Mouse (Mus musculus) kidney, postnatal 10 days (tissue): ENCODE data around the gene Pofut2.
A peak's percentile ranks its signal among the peaks of the same experiment; 100 is the strongest.

Experiments used
- DNase-seq: peaks from one replicate; pipeline ENCODE4 v3.0.0; 2021; ENCODE audit warnings: mixed read lengths

Gene Pofut2

DNA sequence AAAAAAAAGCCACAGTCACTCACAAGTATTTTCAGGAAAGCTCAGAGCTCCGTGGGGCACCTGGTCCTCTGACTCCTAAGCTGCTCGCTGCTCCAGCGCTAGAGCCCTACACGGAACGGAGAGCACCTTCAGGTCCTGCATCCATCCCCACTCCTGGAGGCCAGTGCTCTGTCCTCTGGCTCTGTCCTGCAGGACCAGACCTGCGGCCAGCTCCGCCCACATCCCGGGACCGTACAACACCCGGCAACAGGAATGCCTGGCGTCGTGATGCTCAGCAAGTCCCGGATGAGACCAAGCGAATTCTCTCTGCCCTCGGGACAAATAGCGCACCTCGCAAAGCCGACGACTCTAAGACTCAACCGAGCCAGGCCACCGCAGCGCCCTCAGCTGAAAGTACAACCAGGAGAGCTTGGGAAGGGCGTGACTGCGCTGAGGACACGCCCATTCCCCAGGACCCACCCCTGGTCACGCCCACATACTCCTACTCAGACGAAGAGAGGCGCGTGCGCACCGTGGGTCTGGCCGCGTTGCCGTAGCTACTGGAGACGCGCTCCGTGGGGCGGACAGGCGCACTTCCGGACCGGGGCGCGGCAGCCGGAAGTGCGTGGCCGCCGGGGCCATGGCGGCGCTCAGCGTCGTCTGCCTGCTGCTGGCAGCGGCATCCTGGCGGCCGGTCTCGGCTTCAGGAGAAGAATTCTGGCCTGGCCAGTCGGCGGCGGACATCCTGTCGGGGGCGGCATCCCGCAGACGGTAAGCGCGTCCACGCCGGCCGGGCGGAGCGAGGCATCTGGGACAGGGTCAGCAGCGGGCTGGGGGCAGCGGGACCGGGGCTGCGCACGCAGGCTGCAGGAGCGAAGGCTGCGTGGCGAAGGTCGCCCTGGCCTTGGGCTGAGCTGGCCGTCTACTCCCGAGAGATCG lies at the start of gene Pofut2:
Gene Pofut2, plus strand, starts transcription at position 515 of the 918 bp plus-strand sequence.
- DNase-seq, result peak; percentile 98

DNA sequence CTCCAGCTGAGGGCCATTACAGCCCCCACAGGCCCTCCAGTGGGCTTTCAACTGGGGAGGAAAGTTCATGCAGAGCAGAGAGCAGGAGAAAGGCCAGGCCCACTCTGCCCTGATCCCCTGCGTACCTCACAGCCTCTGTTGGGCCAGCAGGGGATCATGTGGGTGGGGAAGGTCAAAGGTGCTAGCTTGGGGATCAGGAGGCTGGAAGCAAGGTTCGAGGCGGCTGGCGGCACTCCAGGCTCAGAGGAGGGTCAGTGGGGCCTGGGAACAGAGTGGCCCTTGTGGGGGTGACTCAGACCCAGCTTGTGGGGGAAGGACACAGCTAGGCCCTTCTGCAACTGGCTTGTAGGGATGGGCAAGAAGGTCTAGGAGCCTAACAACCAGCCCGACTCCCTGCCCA lies 49.8 kb upstream of the Pofut2 start:
- DNase-seq, result peak; percentile 55

DNA sequence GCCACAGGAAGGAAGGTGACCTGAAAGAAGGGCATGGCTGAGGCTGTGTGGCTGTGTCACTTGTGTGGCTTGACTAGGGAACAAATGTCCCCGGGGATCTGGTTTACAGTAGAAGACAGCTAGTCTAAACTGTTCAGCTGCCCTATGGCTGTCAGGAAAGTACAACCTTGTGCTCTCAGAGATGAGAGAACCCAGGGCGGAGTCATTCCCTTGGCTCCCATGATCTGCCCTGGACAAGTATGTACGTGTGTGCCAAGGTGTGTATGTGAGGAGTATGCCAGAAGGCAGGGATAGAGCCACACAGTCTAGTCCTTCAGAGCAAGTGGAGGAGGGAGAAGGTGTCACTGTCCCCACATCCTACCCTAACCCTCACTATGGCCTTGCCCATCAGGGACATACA lies 48.4 kb upstream of the Pofut2 start:
- DNase-seq, result no peak

DNA sequence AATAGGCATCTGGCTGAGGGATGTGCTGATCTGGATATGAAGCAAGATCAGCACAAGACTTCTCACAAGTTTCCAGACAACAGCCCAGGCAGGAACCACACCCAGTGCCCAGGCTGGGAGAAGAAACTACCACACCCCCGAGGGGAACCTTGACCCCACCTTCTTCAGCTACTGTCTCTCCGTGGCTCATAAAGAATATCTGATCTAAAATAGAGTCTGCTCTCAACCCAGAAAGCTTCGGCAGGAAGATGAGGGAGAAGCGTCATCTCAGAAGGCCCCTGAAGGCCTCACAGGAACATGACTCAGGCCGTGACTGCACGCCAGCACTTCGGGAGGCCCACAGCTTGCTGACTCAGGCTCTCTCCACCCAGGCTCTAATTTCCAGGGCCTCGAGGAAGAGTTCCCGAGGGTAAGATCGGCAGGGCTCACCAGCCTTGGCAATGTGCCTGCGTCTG lies 47.9 kb upstream of the Pofut2 start:
- DNase-seq, result peak; percentile 70

DNA sequence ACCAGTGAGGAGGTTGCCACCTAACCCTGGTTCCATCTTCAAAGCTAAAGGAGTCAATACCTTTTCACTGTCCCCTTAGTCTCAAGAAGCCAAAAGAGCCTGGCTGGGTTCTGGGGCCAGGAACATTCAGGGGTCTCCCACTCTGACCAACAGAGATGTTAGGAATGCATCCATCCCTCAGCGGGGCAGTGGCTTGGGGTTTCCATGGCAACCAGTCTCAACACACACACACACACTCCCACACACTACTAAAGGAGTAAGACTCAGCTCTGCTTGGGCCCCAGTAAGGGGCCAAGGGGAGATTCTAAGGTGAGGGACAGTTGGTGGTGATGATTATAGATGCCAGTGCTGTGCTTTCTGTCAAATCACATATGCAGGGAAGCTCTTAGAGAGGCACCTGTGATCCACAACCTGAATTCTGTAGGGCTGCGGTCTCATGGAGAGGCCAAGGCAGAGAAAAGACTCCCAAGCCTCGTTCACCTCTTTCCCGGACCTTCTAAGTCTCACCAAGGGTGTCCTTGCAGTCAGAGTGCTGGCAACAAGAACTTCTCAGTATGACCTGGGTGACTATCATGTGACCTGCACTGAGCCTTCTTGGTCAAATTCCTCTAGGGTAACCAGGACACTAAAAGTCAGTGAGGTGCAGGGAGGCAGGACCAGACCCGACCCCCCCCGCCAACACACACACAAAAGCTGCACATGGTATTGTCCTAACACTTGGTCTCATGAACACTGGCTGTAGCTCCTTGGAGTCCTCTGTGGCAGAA lies 46.5 kb upstream of the Pofut2 start:
- DNase-seq, result no peak

DNA sequence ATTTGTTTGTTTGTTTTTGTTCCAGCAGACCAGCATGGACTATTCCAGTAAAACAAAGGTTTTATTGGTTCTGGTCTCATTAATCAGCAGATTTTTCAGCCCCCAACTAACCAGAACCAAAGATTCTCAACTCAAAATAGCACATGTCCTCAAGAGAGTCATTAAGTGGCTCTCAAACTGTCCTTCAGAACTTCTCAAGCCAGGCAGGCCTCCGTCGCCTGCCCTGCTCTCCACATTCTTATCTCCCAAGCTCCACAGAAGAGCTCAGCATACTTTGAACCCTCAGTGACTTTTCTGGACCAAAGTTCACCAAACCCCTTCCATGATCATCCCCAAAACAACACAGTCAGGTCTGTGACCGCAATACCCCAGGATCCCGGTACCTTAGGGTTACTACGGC lies 45.5 kb upstream of the Pofut2 start:
- no peak for DNase-seq

DNA sequence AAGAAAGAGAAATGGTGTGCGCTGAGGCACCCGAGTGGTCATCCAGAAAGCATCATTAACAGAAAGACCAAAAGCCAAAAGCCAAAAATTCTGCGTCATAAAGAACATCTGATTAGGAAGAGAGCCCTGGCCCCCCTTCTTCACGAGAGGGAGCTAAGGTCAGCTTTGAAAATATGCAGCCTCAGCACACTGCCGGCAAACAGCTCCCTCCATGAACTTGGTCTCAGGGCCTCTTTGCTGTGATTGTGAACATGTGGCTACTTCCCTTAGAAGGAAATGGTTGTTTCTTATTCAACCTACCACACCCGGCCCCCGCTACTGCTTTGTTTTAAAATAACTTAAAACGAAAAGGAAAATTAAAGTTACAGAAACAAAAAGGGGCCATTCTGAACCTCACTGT lies 44.4 kb upstream of the Pofut2 start:
- DNase-seq, result peak; percentile 77

DNA sequence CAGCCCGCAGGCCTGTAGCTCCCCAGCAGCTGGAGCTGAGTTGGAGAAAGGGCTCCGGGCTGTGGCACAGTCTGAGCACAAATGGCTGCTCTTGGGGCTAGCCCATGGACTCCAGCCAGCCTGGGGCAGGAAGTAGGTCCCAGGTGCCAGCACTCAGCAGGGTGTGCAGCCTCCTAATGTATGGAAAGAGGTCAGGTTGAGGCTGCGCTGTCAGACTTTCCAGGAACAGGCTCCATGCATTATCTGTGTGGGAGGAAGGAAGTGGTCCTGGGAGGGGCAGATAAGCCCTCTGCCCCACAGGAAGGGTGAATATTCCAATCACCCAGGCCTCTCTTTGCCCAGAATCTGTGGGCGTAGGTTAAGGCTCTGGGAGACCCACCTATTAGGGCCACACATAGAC lies 43.4 kb upstream of the Pofut2 start:
- DNase-seq, result peak; percentile 55

DNA sequence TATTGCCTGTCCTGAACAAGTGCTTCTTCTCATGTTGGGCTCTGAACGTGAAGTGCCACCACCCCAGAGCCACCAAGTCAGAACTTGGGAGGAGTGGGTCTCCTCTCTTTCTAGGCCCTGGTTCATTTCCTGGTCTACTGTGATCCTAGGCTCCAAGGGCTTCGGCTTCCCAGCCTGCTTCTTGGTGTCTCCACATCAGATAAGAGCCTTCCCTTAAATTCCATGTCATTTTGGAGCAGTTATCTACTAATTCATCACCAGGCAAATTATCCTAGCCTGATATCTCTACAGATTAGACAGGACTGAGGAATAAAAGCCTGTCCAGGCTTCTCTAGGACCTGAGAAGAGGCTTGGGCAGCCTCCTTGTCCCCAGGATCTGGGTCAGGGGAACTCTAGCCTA lies 42.7 kb upstream of the Pofut2 start:
- DNase-seq, result no peak

DNA sequence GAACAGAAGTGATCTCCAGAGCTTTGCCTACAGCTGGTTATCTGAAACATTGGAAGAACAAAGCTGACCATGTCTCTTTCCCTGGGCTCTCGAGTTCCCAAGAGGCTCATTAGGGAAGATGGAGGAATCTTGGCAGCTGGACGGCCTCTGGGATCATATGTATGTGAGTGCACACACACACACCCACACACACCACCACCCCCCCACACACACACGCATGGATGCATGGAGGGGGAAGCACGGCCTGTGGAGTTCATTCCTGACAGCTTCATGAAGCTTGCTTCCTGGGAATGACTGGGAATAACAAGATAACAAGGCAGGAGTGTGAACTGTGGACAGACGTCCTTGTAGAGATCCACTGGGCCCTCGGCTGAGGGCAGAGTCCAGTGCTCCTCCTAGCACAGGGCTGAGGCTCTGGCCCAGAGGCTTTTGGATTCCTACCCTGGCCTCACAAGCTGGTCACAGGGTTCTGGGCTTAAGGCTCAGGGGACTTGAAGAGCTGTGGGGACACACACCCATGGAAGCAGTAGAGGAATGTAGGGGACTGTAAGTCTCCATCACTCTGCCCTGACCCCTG lies 41.8 kb upstream of the Pofut2 start:
- DNase-seq, result no peak

DNA sequence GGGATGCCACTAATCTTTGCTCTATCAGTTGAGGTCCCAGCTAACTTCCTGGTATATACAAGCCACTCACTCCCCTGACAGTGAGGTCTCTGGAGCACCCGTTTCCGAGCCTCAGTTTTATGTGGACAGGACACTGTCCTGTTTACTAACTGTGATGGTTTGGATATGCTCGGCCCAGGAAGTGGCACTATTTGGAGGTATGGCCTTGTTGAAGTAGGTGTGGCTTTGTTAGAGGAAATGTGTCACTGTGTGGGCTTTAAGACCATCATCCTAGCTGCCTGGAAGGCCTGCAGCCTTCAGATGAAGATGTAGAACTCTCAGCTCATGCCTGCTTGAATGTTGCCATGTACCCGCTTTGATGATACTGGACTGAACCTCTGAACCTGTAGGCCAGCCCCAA lies 41.0 kb upstream of the Pofut2 start:
- DNase-seq, result no peak

DNA sequence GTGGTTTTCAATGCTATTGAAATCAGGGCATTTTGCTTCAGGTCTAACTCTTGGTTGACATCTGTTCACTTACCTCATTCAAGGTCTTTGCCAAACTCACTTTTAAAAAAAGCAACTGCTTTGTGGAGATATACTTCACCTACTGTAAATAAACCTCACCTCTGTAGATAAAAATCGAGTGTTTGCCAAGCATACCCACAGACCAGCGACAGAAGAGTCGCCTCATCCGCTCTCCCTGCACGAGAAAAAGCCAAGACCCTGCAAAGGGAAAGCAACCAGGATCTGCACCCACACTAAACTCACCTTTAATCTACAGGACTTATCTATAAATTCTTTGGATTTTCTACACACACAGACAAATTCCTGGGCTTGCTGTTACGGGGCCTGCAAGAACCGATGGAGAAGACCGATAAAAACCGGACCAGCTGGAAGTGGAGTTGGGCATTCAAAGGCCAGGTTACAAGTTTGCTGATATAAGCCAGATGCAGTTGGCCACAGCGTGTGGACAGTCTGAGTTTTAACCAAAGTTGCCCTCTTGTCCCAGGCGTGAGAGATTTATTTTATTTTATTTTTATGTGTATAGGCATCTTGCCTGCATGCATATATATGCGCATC lies 39.5 kb upstream of the Pofut2 start:
- DNase-seq, result no peak

DNA sequence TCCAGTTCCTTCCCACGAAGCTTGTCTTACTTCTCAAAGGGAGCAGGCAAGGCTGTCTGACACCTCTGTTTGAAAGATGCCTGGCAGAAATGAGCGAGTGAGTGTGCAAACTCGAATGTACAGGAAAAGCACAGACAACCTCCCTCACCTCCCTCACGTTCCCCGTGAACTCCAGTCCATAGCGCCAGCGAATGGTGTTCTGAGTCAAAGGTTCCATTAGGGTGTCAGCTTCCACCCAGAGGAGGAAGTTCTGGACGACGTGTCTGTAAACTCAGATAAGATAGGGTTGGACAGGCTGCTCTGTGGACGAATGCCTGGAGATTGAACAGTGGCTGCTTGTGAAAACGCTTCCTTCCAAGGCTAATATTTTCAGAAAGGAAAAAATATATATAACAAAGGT lies 37.9 kb upstream of the Pofut2 start:
- no peak for DNase-seq

DNA sequence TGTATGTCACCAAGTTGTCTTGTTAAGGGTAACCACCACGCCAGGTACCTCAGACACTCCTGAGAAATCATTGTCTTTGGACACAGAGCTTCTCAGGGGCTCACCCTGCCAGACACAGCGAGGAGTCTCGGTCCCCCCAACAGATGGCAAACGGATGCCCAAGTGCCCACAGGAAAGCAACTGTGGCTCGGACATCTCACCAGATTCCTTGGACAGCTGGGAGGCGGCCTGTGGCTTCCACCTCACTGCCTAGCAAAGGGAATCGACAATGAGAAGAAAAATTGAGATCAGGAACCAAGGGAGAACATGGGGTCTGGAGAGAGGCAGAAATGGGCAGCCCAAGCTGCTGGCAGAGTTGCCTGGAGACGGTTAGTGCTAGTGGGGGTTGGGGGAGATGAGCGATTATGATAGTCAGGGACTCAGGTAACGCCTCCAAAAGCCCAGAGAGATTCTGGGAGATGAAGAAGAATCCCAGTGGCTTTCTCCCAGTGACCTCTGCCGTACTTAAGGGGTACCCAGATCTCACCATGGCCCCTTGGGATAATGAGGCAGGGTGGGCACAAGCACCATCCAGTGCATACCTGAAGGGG lies 36.0 kb upstream of the Pofut2 start:
- no peak for DNase-seq

DNA sequence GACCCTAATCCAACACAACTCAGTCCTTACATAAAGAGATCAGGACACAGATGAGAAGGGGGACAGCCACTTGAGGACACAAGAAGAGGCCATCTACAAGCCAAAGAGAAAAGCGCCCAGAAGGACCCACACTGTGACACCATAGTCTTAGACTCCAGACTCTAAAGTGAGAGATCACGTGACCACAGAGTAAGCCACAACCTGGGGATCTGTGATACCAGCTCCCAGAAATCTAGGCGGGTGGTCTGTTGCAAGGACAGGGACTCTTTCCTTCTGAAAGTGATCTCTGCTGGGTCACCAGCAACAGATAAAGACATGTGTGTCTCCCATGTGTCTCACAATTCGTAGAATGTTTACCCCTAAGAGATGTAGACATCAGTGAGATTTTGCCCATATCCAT lies 34.6 kb upstream of the Pofut2 start:
- DNase-seq, result no peak

DNA sequence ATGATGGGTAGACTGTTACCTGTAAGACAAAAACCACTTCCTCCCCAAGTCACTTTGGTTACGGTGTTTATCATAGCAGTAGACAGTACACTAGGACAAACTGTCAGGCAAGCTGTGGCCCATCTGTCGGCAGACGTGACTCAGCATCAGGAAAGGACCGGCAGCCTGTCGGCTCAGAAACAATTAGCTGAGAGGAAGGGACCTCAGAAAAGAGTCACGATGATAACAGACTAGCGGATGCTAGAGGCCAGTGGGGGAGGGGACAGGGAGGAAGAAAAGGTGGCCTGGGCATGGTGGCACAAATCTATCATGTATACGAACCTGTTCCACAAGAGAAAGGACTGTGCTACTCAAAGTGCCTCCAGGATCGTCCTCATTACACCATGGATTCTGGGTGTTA lies 33.6 kb upstream of the Pofut2 start:
- peak; percentile 64 for DNase-seq

DNA sequence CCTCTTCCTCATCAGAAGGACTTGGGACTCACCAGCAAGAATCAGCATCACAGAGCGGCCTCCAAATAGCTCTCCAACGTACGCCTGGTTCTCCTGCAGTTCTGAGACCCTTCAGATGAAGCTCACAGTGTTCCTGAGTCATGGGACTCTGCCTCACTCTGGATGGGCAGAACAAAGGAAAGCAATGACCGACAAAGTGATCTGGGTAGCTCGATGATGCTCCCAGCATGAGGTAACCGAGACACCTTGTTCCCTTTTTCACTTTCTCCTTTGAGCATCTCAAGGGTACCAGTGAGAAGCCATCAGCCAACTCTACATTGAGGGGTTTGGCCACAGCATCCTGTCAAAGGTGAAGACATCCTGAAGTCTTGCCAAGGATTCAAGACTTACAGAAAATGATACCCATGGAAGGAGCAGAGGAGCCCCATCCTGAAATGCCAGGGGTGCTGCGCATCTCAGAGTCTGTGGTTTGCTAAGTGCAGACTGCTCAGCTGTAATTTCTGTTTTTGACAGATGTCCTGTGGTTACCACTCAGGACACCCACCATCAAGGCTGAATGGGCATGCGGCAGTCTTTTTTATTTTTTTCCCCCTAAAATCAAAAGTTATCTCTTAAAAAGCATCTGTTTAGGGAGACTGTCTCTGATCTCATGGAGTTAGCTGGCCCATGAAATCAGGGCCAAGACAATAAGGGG lies 32.9 kb upstream of the Pofut2 start:
- no peak for DNase-seq

DNA sequence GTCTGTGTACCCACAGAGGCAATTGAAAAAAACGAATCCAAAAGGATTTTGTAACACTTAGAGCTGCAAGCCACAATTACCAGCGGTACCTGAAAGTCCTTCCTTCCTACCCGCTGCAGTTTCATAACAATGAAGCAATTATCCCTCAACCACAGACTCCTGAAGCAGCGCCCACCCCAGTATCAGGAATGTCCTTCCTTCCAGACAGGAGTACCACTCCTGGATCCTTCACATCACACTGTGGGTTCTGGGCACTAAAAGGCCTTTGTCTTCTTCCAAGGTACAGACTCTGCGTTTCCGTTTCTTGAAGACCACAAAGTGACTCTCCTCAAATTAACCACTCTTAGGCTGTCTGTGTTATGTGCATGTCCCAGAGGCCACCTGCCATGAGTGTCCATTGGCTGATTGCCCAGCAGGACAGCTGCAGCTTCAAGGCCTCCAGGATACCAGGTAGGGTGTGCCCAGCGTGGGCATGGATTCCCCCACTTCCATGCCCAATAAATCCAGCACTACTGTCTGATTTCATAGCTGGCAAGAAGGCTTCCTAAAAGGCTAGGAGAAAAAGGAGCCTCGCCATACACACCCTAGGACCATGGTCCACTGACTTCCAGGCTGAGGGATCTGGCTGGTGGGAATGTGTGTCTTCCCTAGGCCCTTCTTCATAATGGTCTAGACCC lies 32.2 kb upstream of the Pofut2 start:
- DNase-seq, result no peak

DNA sequence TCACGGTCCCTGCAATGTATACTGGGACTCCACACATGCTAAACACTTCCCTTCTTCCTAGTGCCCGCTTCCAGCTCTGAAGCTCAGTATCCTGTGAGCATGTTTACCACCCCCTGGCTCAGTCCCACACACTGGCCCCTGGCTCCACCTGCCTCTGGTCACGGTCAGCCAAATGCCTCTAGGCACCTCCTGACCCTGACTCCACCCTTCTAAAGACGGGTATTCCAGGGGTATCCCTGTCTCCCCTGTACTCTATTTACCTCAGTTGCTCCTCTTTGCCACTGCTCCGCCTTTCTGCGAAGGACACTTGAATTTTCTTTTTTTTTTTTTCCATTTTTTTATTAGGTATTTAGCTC lies 31.7 kb upstream of the Pofut2 start:
- no peak for DNase-seq

DNA sequence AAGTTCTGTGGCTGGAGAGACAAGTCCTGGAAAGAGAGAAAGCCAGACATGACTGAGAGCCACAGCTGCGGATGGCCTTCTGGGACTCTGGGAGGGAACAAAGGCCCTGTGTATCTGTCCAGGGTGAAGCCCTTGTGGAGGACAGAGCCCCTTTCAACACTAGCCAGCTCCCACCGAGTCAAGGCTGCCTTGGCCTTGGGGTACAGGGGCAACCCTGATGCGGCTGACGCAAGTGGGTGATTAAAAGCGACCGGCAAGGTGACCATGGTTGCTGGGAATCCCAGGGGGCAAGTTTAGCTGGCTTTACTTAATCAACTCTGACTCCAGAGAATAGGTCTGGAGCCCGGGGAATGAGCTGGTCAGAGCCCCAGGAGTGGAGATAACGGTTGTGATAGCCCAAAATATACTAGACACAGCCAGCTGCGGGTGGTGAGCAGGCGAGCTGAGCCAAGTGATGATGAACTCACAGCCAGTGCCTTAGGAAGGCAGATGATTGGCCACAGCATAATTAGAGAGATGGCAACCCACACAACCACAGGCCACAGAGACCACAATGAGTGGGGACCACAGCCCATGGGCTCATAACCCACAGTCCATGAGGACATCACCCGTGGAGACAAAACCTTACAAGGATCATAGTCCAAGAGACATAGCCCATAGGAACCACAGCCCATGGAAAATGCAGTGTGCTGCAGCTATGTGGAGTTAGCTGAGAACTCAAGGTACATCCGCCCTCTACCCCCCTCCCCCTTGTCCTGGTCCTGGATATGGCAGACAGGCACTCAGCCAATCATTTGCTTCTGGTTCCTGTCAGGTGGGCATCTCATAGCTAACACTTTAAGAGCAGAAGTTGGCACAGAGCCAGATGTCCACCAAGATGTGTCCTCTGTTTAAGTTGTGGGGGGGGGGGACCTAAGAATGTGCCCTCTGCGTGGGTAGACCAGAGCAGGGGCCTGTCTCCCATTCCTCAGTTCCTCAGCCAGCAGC lies 29.1 kb upstream of the Pofut2 start:
- DNase-seq, result no peak
